Mouse (Mus musculus) c-Kit-positive CD71-positive TER-119-negative erythroid progenitor cells, embryonic 14.5 days (primary cell): ENCODE measurements around the gene Trim71.

Experiments used
- DNase-seq: peaks from one replicate; pipeline ENCODE4 v3.0.0-alpha.2; 2013; ENCODE audit warnings: low read depth

The Trim71 gene

GRCm38 (mm10) chr9:114484771-114485170, 79.4 kb downstream of the Trim71 start:
- DNase-seq: no peak

GRCm38 (mm10) chr9:114480940-114481339, 83.2 kb downstream of the Trim71 start:
- no peak for DNase-seq

- DNase-seq: no peak
Observed at GRCm38 (mm10) chr9:114477019-114477418, 87.2 kb downstream of the Trim71 start.

- no peak for DNase-seq
Observed at GRCm38 (mm10) chr9:114471892-114472291, 92.3 kb downstream of the Trim71 start.

- DNase-seq: no peak
Observed at GRCm38 (mm10) chr9:114468701-114469100, 95.5 kb downstream of the Trim71 start.

GRCm38 (mm10) chr9:114468217-114468616, 96.0 kb downstream of the Trim71 start:
- DNase-seq: no peak

GRCm38 (mm10) chr9:114466871-114467270, 97.3 kb downstream of the Trim71 start:
- DNase-seq: peak; percentile 28

GRCm38 (mm10) chr9:114465442-114465841, 98.7 kb downstream of the Trim71 start:
- no peak for DNase-seq

GRCm38 (mm10) chr9:114462569-114462968, 101.6 kb downstream of the Trim71 start:
- no peak for DNase-seq

- DNase-seq: no peak
Observed at GRCm38 (mm10) chr9:114458436-114458835, 105.7 kb downstream of the Trim71 start.
